Mouse (Mus musculus) testis, adult 2 months (tissue): ENCODE measurements around the gene Adra1b.

Experiments used
- CTCF ChIP-seq: fragments of 200-500 bp; IDR thresholded peaks from 2 replicates; pipeline ENCODE4 v1.5.1; 2012; ENCODE audit warnings: low read depth, mild to moderate bottlenecking, inconsistent platforms, low read length, moderate library complexity; ENCODE audit not compliant: control insufficient read depth, insufficient read depth, insufficient replicate concordance
- POLR2A ChIP-seq: fragments of 200-500 bp; IDR thresholded peaks from 2 replicates; pipeline ENCODE4 v1.6.1; 2012; ENCODE audit warnings: low read depth, mild to moderate bottlenecking, inconsistent platforms, low read length, moderate library complexity; ENCODE audit not compliant: control insufficient read depth

GRCm38 (mm10) chr11:43940501-43941202 is 39.6 kb upstream of the Adra1b start:
- no peak for TF ChIP-seq POLR2A
- TF ChIP-seq CTCF: no peak
